Mouse (Mus musculus) layer of hippocampus, postnatal 25 days (tissue): ENCODE measurements around the gene Diablo. TPM values are rescaled to one million over a fixed set of nuclear protein-coding genes. Genes with fewer than 3 reads are reported as not detected.
A peak's percentile ranks its signal among the peaks of the same experiment; 100 is the strongest.

Source experiments
- DNase-seq, 2 experiments: peaks; one replicate each; pipeline ENCODE4 v3.0.0; 2022; ENCODE audit warnings: mixed read lengths in 2 of 2, low spot score in 1 of 2; ENCODE audit errors: extremely low spot score in 1 of 2
- microRNA-seq, 2 experiments: library from miRNA; unstranded; fragments of <30 nt; microRNA quantifications; one replicate each; pipeline ENCODE4 v1.2.0; 2021
- total RNA-seq, 2 experiments: library from RNA; stranded (reverse); gene quantifications; 2 replicates each; pipeline ENCODE4 v1.2.3; 2021

The Diablo gene
- total RNA-seq, 2 experiments from 2014 or later = 34.4 to 35.3 TPM

GRCm38 (mm10) chr5:123507936-123508723 is 15.8 kb downstream of the Diablo start:
- peak; percentile 62 to 73 for DNase-seq

- DNase-seq = no peak
These were observed 22.0 kb downstream of the Diablo start for GRCm38 (mm10) chr5:123501973-123502372.

DNA sequence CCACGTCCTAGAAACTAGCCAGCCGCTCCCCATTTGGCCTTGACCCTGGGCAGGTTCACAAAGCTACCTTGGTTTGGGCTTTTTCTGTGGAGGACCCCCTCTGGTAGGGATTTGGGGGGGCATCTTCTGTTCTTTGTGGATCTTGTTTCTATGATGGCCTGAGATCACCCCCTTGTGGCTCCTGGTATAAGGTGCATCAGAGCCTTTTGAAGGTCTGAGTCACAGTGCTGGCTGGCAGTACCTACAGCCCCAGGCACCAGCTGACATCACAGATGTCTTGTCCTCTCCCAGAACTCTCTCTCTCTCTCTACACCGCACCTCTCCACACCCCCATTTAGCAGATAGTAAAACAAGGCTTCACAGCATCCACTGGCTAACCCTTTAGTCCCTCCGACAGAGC is 24.3 kb downstream of the Diablo start:
- peak in 1 of 2 experiments; percentile 34 for DNase-seq

DNA sequence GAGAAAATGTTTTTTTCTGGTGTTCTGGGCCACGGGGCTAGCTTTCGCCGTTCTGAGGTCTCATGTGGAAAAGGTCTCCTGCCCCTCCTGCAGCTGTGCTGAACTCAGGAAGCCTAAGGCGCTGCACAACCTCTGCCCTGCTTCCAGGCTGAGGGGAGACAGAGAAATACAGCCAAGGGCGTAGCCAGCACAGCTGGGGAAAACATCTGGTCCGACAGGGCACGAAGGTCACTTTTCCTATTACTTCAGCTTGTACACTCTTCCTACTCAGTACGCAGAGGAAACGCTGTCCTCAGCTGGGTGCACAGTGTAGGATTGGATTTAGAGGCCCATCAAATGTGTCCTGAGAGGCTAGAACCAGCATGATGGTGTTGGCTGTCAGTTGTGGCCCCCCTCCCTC is 34.0 kb downstream of the Diablo start:
- DNase-seq = no peak

DNA sequence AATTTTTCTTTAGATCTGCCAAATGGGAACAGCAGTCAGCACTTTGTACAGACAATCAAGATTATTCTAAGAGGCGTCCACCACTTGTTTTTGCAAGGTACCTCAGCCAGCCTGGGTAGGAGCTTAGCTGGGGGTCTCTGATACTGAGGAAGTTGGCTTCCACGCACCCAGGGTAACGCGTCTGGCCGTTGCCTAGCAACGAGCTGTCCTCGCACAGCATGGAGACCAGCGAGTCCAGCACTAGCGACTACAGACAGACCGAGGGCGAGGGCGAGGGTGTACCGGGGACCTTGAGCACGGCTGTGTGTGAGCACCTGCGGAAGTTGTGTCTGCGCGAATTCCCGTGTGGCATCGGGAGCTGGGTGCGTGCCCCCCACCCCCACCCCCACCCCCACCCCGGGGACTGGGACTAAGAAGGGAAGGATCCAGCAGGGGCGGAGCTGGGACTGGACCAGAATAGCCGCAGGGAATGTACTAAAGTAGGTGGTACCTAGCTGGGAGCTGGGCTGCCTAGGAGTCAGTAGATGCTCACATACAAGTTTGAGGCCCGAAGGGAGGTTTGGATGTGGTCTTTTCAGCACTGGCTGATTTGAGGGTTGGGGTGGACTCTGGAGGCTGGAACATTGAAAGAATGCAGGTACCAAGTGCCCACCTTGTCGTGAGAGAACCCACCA is 34.7 kb downstream of the Diablo start, which contains the start of the genes Lrrc43 and Il31:
Lrrc43 (plus strand) TSS at position 194 of the 674 bp plus-strand sequence.
Il31 (minus strand) TSS at position 378 of the 674 bp plus-strand sequence.
- no peak for DNase-seq

DNA sequence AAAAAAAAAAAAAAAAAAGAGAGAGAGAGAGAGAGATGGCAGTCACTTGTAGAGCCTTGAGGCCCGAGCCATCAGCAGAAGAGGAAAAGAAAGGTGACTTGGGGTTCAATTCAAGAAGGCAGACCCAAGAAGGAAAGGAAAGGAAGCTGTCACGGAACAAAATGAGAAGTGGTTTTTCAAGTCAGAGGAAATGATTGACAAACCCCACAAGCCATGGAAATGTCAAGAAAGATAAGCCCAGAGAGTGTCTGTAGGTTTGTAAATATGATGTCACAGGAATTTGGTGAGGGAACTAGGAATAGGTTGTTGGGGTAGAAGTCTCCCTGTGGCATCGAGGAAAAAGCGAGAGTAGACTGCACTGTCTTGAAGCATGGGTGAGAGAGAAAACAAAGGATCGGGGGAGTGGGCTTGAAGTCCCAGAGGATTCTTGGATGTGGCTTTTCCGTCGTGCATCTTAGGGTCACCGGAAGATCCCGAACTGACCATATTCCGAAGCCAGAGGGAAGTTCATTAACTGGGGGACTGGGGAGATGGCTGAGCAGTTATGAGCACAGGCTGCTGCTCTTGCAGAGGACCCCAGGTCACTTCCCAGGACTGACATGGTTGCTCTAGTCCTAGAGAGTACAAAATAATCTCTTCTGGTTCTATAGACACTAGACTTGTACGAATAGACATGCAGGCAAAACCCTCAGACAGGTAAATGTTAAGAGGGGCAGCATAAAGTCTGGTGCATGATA is 36.1 kb downstream of the Diablo start:
- no peak for DNase-seq

- no peak for DNase-seq
These were observed 50.2 kb downstream of the Diablo start for GRCm38 (mm10) chr5:123473817-123474216.

- DNase-seq = no peak
These were observed 53.1 kb downstream of the Diablo start for GRCm38 (mm10) chr5:123470784-123471400.

GRCm38 (mm10) chr5:123464638-123465037 is 59.3 kb downstream of the Diablo start:
- DNase-seq = no peak

DNA sequence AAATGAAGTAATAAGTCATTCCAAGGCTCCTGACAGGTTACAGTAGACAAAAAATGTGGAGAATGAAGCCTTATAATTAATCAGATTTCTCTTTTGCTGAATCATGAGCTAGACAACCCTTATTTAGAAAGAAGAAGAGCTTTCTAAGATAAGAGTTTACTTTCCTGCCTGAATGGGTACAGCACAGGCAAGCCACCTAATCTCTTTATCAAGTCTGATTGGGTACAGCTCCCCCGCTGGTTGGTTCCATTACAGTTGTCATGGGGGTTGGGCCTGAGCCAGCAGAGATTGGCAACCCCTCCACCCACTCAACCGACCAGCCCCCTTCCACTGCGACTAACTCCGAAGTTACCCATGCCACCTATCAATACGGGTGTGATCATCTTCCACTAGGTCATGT is 62.6 kb downstream of the Diablo start:
- no peak for DNase-seq

Small RNA genes within 50 kb of the gene (microRNA-seq; reads per million reads assigned to microRNA genes)
- 0.55 to 1.00 reads per million in 2 experiments for gene Mir7647

Other genes with a start within 250 kb of the Diablo start
- gene Bcl7a, start 180.3 kb downstream of the Diablo start, total RNA-seq = 10 to 100 TPM; 68.7 to 70.3 TPM
- gene Mlxip, start 129.4 kb downstream of the Diablo start, total RNA-seq = 10 to 100 TPM; 16.6 to 21.6 TPM
- 1 to 10 TPM in 1 of 2 experiments, under 1 TPM in 1; 0.17 to 1.1 TPM for gene Lrrc43, start 34.9 kb downstream of the Diablo start, total RNA-seq
- gene Il31, start 34.7 kb downstream of the Diablo start, total RNA-seq = not detected
- gene B3gnt4, start 13.7 kb downstream of the Diablo start, total RNA-seq = 1 to 10 TPM in 1 of 2 experiments, under 1 TPM in 1; 0.94 to 1.2 TPM
- gene Gm49027, start 1.3 kb upstream of the Diablo start, total RNA-seq = 1 to 10 TPM; 2.0 to 5.2 TPM
- gene Vps33a, start 48.9 kb upstream of the Diablo start, total RNA-seq = 10 to 100 TPM; 80.6 to 82.4 TPM
- gene Clip1, start 160.4 kb upstream of the Diablo start, total RNA-seq = 100 to 1,000 TPM; 114 to 130 TPM
- gene Zcchc8, start 196.9 kb upstream of the Diablo start, total RNA-seq = 10 to 100 TPM; 45.4 to 50.1 TPM
- 100 to 1,000 TPM in 1 of 2 experiments, 10 to 100 TPM in 1; 90.6 to 108 TPM for gene Rsrc2, start 225.2 kb upstream of the Diablo start, total RNA-seq
- gene Kntc1, start 225.5 kb upstream of the Diablo start, total RNA-seq = 1 to 10 TPM; 1.9 to 2.9 TPM